Mouse (Mus musculus): ENCODE data around the gene Avp. TPM values are rescaled to one million over a fixed set of nuclear protein-coding genes. Genes with fewer than 3 reads are reported as not detected.
A peak's percentile ranks its signal among the peaks of the same experiment; 100 is the strongest.

The Avp gene
- polyA plus RNA-seq (2012; rRNA removed): not detected in 2 replicates

DNA sequence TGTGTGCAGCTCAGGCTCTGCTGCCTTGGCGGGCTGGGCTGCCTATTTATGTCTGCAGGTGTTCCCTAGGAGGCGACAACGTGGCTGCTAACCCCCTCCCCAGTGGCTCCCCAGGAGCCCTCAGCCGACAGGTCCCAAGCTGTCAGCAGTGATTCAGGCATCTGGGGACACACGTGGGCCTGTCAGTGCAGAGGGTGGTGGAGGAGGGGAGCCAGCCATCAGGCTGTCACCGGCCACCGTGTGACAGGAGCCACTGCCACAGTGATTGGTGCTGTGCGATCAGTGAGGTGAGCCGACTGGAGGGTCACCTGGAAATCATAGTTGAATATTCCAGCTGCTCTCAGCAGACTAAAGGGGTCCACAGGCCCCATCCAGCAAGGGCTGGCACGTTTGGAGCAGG is at the start of gene Avp:
TSS of gene Avp (minus strand) at position 3 of the 400 bp plus-strand sequence.
- H3K27me3 ChIP-seq (ENCODE audit: control insufficient read depth, insufficient read depth, low read length): peaks cover 31% of the 10 kb centered on the region
- peaks cover 1% of the 10 kb centered on the region; the same call in 1 of the 2 replicates for H3K4me1 ChIP-seq (ENCODE audit: control insufficient read depth, insufficient read depth, insufficient read length, low read length)
- H3K27ac ChIP-seq (ENCODE audit: insufficient read depth, low read depth, low read length): no peak within 1 kb of the TSS
- no peaks in the 10 kb centered on the region for H3K36me3 ChIP-seq (ENCODE audit: control insufficient read depth, insufficient read depth, low read length)
- TF ChIP-seq CTCF (IDR thresholded peaks at IDR 0.05; ENCODE audit: extremely low read depth, insufficient read length, insufficient replicate concordance, low read depth, low read length) (no peak), POLR2A (IDR thresholded peaks at IDR 0.05; ENCODE audit: low read depth, low read length) (no peak)
- WGBS: 42% methylated on average over 10 of the region's 10 CpGs
- no peak within 1 kb of the TSS for H3K4me3 ChIP-seq (ENCODE audit: low read depth, low read length)

DNA sequence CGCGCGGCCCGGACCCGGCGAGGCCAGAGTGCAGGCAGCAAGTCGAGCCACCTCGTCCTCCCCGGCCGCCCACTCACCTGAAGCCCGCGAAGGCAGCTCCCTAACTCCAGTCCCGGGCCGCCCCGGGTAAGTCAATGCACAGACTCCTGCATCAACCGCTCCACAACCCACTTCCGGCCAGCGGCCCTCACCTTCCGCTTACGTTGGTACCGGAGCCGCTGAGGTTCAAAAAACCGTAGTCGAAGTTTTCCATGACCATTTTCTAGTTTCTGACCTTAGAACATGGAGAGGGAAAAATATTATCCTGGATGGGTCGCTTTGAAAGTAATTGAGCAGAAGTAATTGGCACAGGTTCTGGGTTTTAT is 47.5 kb upstream of the Avp start, which contains the start of the genes Fastkd5 and Ubox5:
TSS of gene Fastkd5 (minus strand) at position 189 of the 365 bp plus-strand sequence.
TSS of gene Ubox5 (minus strand) at position 200 of the 365 bp plus-strand sequence.
- Histone ChIP-seq H3K4me3 (ENCODE audit: low read depth, low read length) (peak within 1 kb of the TSS; percentile 93), H3K36me3 (ENCODE audit: control insufficient read depth, insufficient read depth, low read length) (peaks cover 9% of the 10 kb centered on the region), H3K27me3 (ENCODE audit: control insufficient read depth, insufficient read depth, low read length) (no peaks in the 10 kb centered on the region), H3K4me1 (ENCODE audit: control insufficient read depth, insufficient read depth, insufficient read length, low read length) (peaks cover 7% of the 10 kb centered on the region), H3K27ac (ENCODE audit: insufficient read depth, low read depth, low read length) (peak within 1 kb of the TSS; percentile 3)
- WGBS: under 1% methylated on average over 25 of the region's 25 CpGs
- TF ChIP-seq POLR2A (IDR thresholded peaks at IDR 0.05; ENCODE audit: low read depth, low read length) (peak; percentile 36; the same call in 1 of the 2 replicates), CTCF (IDR thresholded peaks at IDR 0.05; ENCODE audit: extremely low read depth, insufficient read length, insufficient replicate concordance, low read depth, low read length) (no peak)

DNA sequence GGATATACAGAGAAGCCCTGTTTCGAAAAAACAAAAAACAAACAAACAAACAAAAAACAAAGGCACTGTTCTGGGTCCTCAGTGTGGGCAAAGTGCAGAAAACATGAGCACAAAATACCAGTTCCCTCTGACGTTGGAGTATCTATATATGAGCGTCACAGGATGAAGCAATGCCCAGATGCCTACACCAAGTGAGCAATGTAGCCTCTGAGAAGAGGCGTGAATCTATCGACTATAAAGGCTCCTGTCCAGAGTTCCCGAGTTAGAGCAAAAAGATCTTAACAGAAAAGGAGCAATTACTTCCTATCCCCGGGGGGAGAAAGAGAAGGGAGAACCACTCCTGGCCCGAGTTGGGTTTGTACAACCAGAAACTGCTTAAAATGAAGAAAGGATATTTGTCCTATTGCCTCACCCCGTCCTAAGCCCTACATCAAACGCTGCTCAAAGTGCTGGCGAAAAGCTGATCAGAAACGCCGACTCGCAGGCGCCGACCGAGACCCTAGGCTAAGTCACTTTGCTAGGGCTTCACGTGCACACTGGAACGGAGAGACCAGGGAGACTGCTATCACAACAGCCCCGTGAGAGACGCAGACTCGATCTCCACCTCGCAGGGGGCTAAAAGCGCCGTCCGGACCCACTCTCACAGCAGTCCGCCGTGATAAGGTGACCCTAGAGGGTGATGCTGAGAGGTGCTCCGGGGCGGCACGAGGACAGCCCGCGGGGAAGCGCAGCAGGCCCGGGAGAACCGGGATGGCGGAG is 46.9 kb upstream of the Avp start:
- Histone ChIP-seq H3K27me3 (ENCODE audit: control insufficient read depth, insufficient read depth, low read length) (no peaks in the 10 kb centered on the region), H3K27ac (ENCODE audit: insufficient read depth, low read depth, low read length) (peak overlapping the region; percentile 3), H3K4me3 (ENCODE audit: low read depth, low read length) (peak overlapping the region; percentile 93), H3K36me3 (ENCODE audit: control insufficient read depth, insufficient read depth, low read length) (peaks cover 7% of the 10 kb centered on the region), H3K4me1 (ENCODE audit: control insufficient read depth, insufficient read depth, insufficient read length, low read length) (peaks cover 2% of the 10 kb centered on the region; the same call in 1 of the 2 replicates)
- TF ChIP-seq POLR2A (IDR thresholded peaks at IDR 0.05; ENCODE audit: low read depth, low read length): no peak
- no peak for TF ChIP-seq CTCF (IDR thresholded peaks at IDR 0.05; ENCODE audit: extremely low read depth, insufficient read length, insufficient replicate concordance, low read depth, low read length)
- WGBS: 1% methylated on average over 37 of the region's 37 CpGs

DNA sequence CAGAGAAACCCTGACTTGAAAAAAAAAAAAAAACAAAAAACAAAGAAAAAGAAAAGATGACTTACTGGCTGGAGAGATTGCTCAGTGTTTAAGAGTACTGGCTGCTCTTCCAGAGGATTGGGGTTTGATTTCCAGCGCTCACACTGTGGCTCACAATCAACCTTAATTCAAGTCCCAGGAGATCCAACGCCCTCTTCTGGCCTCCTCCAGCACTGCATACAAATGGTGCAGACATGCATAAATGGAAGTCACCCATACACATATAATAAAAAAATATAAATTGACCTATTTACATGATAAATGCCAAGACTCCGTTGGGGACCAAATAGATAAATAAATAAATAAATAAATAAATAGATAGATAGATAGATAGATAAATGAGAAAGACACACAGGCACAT is 46.1 kb upstream of the Avp start:
- Histone ChIP-seq H3K4me3 (ENCODE audit: low read depth, low read length) (no peak overlapping the region), H3K27me3 (ENCODE audit: control insufficient read depth, insufficient read depth, low read length) (no peaks in the 10 kb centered on the region), H3K27ac (ENCODE audit: insufficient read depth, low read depth, low read length) (no peak overlapping the region), H3K36me3 (ENCODE audit: control insufficient read depth, insufficient read depth, low read length) (peaks cover 10% of the 10 kb centered on the region), H3K4me1 (ENCODE audit: control insufficient read depth, insufficient read depth, insufficient read length, low read length) (no peaks in the 10 kb centered on the region; the same call in 1 of the 2 replicates)
- TF ChIP-seq POLR2A (IDR thresholded peaks at IDR 0.05; ENCODE audit: low read depth, low read length) (no peak), CTCF (IDR thresholded peaks at IDR 0.05; ENCODE audit: extremely low read depth, insufficient read length, insufficient replicate concordance, low read depth, low read length) (no peak)
- 54% methylated on average over 3 of the region's 3 CpGs for WGBS

- Histone ChIP-seq H3K4me1 (ENCODE audit: control insufficient read depth, insufficient read depth, insufficient read length, low read length) (no peaks in the 10 kb centered on the region), H3K27me3 (ENCODE audit: control insufficient read depth, insufficient read depth, low read length) (no peaks in the 10 kb centered on the region), H3K36me3 (ENCODE audit: control insufficient read depth, insufficient read depth, low read length) (peaks cover 42% of the 10 kb centered on the region), H3K4me3 (ENCODE audit: low read depth, low read length) (no peak overlapping the region), H3K27ac (ENCODE audit: insufficient read depth, low read depth, low read length) (no peak overlapping the region)
- TF ChIP-seq CTCF (IDR thresholded peaks at IDR 0.05; ENCODE audit: extremely low read depth, insufficient read length, insufficient replicate concordance, low read depth, low read length) (no peak), POLR2A (IDR thresholded peaks at IDR 0.05; ENCODE audit: low read depth, low read length) (no peak)
- WGBS: 85% methylated on average over 7 of the region's 7 CpGs
Observed at GRCm38 (mm10) chr2:130618972-130619371, 36.6 kb upstream of the Avp start.

- Histone ChIP-seq H3K36me3 (ENCODE audit: control insufficient read depth, insufficient read depth, low read length) (peaks cover 25% of the 10 kb centered on the region), H3K4me1 (ENCODE audit: control insufficient read depth, insufficient read depth, insufficient read length, low read length) (no peaks in the 10 kb centered on the region), H3K4me3 (ENCODE audit: low read depth, low read length) (no peak overlapping the region), H3K27ac (ENCODE audit: insufficient read depth, low read depth, low read length) (no peak overlapping the region), H3K27me3 (ENCODE audit: control insufficient read depth, insufficient read depth, low read length) (no peaks in the 10 kb centered on the region)
- WGBS: 65% methylated on average over 3 of the region's 3 CpGs
- no peak for TF ChIP-seq POLR2A (IDR thresholded peaks at IDR 0.05; ENCODE audit: low read depth, low read length)
- peak; percentile 51; the same call in 1 of the 2 replicates for TF ChIP-seq CTCF (IDR thresholded peaks at IDR 0.05; ENCODE audit: extremely low read depth, insufficient read length, insufficient replicate concordance, low read depth, low read length)
Observed at GRCm38 (mm10) chr2:130613091-130613490, 30.7 kb upstream of the Avp start.

DNA sequence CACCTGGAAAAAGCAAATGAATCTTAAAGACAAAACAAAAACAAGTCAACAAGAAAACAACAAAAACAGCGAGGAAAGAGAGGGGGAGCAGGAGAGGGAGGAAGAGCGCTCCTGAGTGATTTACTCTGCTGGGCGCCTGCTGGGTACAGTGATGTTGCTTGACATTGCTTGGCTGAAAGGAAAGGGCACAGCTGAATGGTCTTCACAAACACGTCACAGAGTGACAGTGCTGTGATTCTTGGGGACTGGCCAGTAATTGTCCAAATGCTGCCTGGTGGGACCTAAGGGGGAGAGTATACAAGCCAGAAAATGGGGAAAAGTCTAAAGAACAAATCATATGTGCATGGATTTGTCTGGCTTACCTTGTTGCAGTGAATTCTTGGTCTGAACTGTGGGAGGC is 19.8 kb upstream of the Avp start:
- TF ChIP-seq CTCF (IDR thresholded peaks at IDR 0.05; ENCODE audit: extremely low read depth, insufficient read length, insufficient replicate concordance, low read depth, low read length) (no peak), POLR2A (IDR thresholded peaks at IDR 0.05; ENCODE audit: low read depth, low read length) (no peak)
- 92% methylated on average over 4 of the region's 4 CpGs for WGBS
- H3K27ac ChIP-seq (ENCODE audit: insufficient read depth, low read depth, low read length): no peak overlapping the region

More for the DNA sequence above, 19.8 kb upstream of the Avp start:
- Histone ChIP-seq H3K36me3 (ENCODE audit: control insufficient read depth, insufficient read depth, low read length) (peaks cover 25% of the 10 kb centered on the region), H3K27me3 (ENCODE audit: control insufficient read depth, insufficient read depth, low read length) (no peaks in the 10 kb centered on the region), H3K4me3 (ENCODE audit: low read depth, low read length) (no peak overlapping the region), H3K4me1 (ENCODE audit: control insufficient read depth, insufficient read depth, insufficient read length, low read length) (no peaks in the 10 kb centered on the region)

All from small intestine, adult 2 months (tissue).